Mouse (Mus musculus) splenic B cell, adult 2 months (primary cell): ENCODE measurements around the gene Mapk8ip2.

Experiments used
- DNase-seq: peaks from one replicate; pipeline ENCODE4 v3.0.0-alpha.2; 2011; ENCODE audit warnings: low read depth, low spot score
- H3K27me3 ChIP-seq: 2 replicates; pipeline ENCODE4 v1.6.1; 2012; ENCODE audit warnings: mild to moderate bottlenecking, low read length, moderate library complexity, mixed read lengths; ENCODE audit not compliant: control insufficient read depth, poor library complexity, insufficient read depth, severe bottlenecking
- H3K36me3 ChIP-seq: 2 replicates; pipeline ENCODE4 v1.6.1; 2012; ENCODE audit warnings: mild to moderate bottlenecking, low read length, moderate library complexity, mixed read lengths; ENCODE audit not compliant: control insufficient read depth, poor library complexity, insufficient read depth, severe bottlenecking

The Mapk8ip2 gene

GRCm38 (mm10) chr15:89488182-89488581, 34.5 kb downstream of the Mapk8ip2 start:
- H3K36me3 ChIP-seq, result no peaks in the 10 kb centered on the region
- no peak for DNase-seq
- no peaks in the 10 kb centered on the region for H3K27me3 ChIP-seq

GRCm38 (mm10) chr15:89488611-89489117, 35.0 kb downstream of the Mapk8ip2 start:
- DNase-seq, result no peak
- Histone ChIP-seq H3K36me3 (no peaks in the 10 kb centered on the region), H3K27me3 (no peaks in the 10 kb centered on the region)

GRCm38 (mm10) chr15:89494970-89495369, 41.3 kb downstream of the Mapk8ip2 start:
- no peak for DNase-seq
- H3K27me3 ChIP-seq, result no peaks in the 10 kb centered on the region
- H3K36me3 ChIP-seq, result no peaks in the 10 kb centered on the region

GRCm38 (mm10) chr15:89496131-89496530, 42.4 kb downstream of the Mapk8ip2 start:
- no peaks in the 10 kb centered on the region for H3K27me3 ChIP-seq
- DNase-seq, result no peak
- no peaks in the 10 kb centered on the region for H3K36me3 ChIP-seq

GRCm38 (mm10) chr15:89496841-89497240, 43.1 kb downstream of the Mapk8ip2 start:
- Histone ChIP-seq H3K36me3 (no peaks in the 10 kb centered on the region), H3K27me3 (no peaks in the 10 kb centered on the region)
- no peak for DNase-seq

- DNase-seq, result no peak
- Histone ChIP-seq H3K36me3 (no peaks in the 10 kb centered on the region), H3K27me3 (no peaks in the 10 kb centered on the region)
These were observed 43.8 kb downstream of the Mapk8ip2 start for GRCm38 (mm10) chr15:89497391-89498048.

- H3K36me3 ChIP-seq, result no peaks in the 10 kb centered on the region
- peak; percentile 27 for DNase-seq
These were observed 44.6 kb downstream of the Mapk8ip2 start for GRCm38 (mm10) chr15:89498049-89498960.

GRCm38 (mm10) chr15:89498961-89499688, 45.4 kb downstream of the Mapk8ip2 start, which contains the start of gene Shank3:
TSS of gene Shank3 (plus strand) at chr15:89499623.
- Histone ChIP-seq H3K36me3 (no peaks in the 10 kb centered on the region), H3K27me3 (no peaks in the 10 kb centered on the region)
- no peak for DNase-seq

More at GRCm38 (mm10) chr15:89498049-89498960, 44.6 kb downstream of the Mapk8ip2 start:
- no peaks in the 10 kb centered on the region for H3K27me3 ChIP-seq

- no peak for DNase-seq
- no peaks in the 10 kb centered on the region for H3K27me3 ChIP-seq
- no peaks in the 10 kb centered on the region for H3K36me3 ChIP-seq
These were observed 46.1 kb downstream of the Mapk8ip2 start for GRCm38 (mm10) chr15:89499784-89500220.

GRCm38 (mm10) chr15:89500221-89500791, 46.6 kb downstream of the Mapk8ip2 start:
- DNase-seq, result no peak
- no peaks in the 10 kb centered on the region for H3K36me3 ChIP-seq
- no peaks in the 10 kb centered on the region for H3K27me3 ChIP-seq

- DNase-seq, result no peak
- Histone ChIP-seq H3K27me3 (no peaks in the 10 kb centered on the region), H3K36me3 (no peaks in the 10 kb centered on the region)
These were observed 47.6 kb downstream of the Mapk8ip2 start for GRCm38 (mm10) chr15:89501321-89501720.

- no peaks in the 10 kb centered on the region for H3K27me3 ChIP-seq
- H3K36me3 ChIP-seq, result no peaks in the 10 kb centered on the region
- DNase-seq, result no peak
These were observed 51.1 kb downstream of the Mapk8ip2 start for GRCm38 (mm10) chr15:89504838-89505237.

- Histone ChIP-seq H3K36me3 (no peaks in the 10 kb centered on the region), H3K27me3 (no peaks in the 10 kb centered on the region)
- DNase-seq, result no peak
These were observed 54.0 kb downstream of the Mapk8ip2 start for GRCm38 (mm10) chr15:89507751-89508150.

GRCm38 (mm10) chr15:89512679-89513078, 59.0 kb downstream of the Mapk8ip2 start:
- Histone ChIP-seq H3K27me3 (no peaks in the 10 kb centered on the region; the same call in 1 of the 2 replicates), H3K36me3 (no peaks in the 10 kb centered on the region)
- DNase-seq, result no peak
